Mouse (Mus musculus) ES-CJ7 (cell line): Measurements from ENCODE around the gene Grm4.

Source experiments
- DNase-seq: peaks from one replicate; pipeline ENCODE4 v3.0.0; 2011; ENCODE audit warnings: low read depth, low spot score

The Grm4 gene

DNA sequence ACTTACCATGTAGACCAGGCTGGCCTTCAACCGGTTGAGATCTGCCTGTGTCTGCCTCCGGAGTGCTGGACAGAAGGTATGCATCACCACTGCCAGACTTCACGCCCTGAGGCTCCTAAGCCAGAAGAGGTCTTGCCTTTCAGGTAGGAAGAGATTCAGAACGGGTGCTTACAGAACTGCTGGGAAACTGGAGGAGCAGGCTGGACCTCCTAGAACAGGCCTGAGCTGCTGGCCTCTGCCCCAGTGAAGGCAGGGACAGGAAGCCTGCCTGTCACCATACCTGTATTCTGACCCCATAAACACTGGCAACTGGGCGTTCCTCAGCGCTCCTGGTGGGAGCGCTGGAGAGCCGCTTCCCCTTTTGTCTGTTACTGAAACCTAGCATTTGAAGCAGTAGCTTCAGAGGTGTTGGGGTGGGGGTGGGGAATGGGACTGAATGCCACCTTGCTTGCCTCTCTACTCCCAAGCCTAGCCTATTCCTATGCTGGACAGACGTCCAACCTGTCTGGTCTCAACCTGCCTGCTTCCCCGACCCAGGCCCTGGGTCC, 30.3 kb upstream of the Grm4 start:
- peak; percentile 64 for DNase-seq

DNA sequence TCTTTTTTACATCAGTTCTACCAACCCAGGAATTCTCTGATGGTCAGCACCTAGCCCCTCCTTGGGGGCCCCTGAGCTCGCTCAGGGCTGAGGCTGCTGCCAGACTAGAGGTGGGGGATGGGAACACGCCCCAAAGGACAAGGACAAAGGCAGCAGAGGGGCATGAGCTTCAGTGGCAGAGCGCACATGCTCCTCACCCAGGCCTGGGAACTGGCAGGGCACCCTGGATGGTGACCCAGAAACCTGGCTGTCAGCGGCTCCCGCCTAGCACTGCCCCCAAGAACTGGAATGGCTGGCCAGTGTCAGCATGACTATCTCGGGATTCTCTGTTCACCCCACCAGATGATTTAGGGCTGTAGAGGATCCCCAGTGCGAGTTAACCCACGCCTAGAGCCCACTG, 28.0 kb upstream of the Grm4 start:
- no peak for DNase-seq

- DNase-seq, result no peak
Observed at GRCm38 (mm10) chr17:27547253-27547868, 26.2 kb upstream of the Grm4 start.

GRCm38 (mm10) chr17:27546574-27547085, 25.4 kb upstream of the Grm4 start:
- no peak for DNase-seq

GRCm38 (mm10) chr17:27545991-27546390, 24.8 kb upstream of the Grm4 start:
- DNase-seq, result no peak

- DNase-seq, result no peak
Observed at GRCm38 (mm10) chr17:27544551-27544950, 23.3 kb upstream of the Grm4 start.

DNA sequence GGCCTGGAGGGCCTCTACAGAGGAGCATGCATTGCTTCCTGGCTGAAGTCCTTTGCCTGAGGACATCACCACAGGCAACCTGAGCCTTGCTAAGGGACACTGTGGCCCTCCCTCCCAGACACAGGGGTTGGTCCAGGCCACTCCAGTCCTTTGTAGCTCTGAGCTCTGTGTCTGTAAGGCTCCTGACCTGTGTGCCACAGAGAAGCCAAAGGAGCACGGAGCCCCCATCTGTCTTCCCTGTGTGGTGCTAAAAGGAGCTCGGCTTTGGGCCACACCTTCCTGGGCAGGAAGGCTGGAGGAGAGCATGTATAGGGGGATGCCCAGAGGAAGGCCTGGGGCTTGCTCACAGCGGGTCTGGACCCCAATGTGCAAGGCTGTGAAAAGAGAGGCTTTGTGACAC, 20.8 kb upstream of the Grm4 start:
- DNase-seq, result no peak

DNA sequence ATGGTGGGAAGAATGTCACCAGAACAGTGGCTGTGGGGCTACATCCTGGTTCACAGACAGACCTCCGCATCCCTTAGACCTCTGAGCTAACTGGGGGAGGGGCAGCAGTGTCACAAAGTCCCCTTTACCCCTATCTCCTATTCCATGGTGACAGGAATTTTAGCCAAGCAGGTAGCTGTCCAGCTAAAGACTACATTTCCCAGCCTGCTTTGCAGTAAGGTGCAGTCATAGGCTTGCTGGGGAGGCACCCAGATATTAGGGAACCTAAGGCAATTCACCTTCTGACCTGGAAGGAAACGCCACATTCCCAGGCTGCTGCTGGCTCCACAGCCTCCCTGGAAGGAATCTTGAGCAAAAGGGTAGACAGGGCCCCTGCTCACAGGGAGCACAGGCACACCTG, 20.1 kb upstream of the Grm4 start:
- no peak for DNase-seq

GRCm38 (mm10) chr17:27534718-27535117, 13.5 kb upstream of the Grm4 start:
- DNase-seq, result peak; percentile 93

DNA sequence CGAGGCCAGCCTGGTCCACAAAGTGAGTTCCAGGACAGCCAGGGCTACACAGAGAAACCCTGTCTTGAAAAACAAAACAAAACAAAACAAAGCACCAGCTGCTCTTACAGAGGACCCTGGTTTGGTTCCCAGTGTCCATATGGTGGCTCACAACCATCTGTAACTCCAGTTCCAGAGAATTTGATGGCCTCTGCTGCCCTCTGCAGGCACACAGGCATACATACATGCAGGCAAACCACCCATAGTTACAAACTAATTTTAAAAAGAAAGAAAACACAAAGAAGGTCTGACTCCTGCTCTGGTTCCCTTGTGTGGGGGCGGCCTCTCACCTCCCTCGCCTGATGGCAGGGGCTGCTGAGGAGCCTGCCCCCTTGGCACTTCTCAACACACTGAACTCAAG, 12.2 kb upstream of the Grm4 start:
- DNase-seq, result no peak

DNA sequence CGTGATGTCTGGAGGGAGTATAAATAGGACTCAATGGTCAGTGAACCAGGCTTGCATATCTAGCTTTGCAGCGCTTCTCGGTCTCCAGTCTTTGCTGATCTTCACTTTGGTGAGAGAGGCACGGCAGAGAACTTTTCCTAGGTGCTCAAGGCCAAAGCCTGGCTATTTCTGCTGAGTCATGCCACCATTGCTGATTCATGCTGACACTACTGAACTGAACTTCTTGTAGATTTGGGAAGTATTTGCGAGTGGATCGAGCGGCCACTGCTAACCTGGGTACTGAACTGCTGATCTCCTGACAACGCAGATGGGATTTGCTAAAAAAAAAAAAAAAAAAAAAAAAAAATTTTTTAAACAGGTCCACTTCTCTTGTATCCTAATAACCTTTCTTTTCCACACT, 10.9 kb upstream of the Grm4 start:
- DNase-seq, result no peak

DNA sequence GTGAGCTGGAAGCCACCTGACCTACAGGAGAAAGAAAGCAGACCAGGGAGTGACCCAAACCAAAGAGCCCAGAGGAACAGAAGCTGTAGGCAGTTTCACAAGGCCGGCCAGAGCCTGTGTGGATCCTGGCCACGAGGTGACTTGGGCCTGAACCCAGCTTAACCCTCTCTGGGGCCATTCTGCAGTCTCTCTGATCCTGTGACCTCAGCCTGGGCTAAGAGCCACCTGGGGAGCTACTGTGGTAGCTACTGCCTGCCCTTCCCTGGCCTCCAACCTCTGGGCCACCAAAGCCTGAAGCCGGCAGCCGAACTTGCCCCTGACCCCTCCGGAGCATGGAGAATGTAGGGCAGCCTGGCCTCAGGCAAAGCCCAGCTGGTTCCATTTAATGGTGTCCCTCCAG, 7.6 kb upstream of the Grm4 start:
- no peak for DNase-seq

- DNase-seq, result no peak
Observed at GRCm38 (mm10) chr17:27528030-27528429, 6.8 kb upstream of the Grm4 start.

DNA sequence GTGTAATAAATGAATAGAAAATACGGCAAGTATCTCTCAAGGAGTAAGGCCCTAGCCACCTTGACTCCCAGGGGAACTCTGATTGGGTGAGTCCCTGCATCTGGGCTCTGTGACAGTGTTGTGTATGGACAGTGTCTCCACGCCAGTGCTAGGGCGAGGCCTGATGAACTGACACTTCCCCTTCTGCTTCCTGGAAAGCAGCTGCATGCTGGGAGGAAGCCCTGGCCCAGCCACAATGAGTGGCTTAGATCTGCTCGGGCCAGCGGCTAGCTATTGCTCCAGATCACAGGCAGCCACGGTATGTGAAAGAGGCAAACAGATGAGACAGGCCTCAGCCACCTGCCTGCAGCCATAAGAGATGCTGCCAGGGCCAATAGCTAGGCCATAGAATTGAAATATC, 6.0 kb upstream of the Grm4 start:
- no peak for DNase-seq

DNA sequence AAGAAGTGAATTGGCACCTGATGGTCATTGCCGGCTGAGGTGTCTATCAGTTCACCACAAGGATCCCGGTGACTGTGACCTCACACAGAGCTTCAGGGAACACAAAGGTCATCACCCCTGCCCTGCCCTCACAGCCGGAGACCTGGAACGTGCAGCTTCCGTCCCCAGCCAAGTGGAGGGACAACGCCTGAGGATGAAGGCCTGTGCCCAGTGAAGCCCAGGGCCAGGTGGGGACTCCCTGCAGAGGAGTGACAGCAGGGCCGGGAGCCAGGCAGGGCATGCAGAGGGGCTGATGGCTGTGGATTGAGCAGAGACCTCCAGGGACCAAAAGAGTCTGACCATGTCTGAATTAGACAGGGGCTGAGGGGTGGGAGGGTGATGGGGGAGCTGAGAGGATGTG, 1.9 kb upstream of the Grm4 start:
- DNase-seq, result no peak

GRCm38 (mm10) chr17:27520557-27520956, 646 bp downstream of the Grm4 start:
- DNase-seq, result peak; percentile 55

GRCm38 (mm10) chr17:27518700-27519595, 2.3 kb downstream of the Grm4 start:
- no peak for DNase-seq

GRCm38 (mm10) chr17:27518296-27518695, 2.9 kb downstream of the Grm4 start:
- no peak for DNase-seq

GRCm38 (mm10) chr17:27513916-27514762, 7.1 kb downstream of the Grm4 start:
- DNase-seq, result peak; percentile 40

DNA sequence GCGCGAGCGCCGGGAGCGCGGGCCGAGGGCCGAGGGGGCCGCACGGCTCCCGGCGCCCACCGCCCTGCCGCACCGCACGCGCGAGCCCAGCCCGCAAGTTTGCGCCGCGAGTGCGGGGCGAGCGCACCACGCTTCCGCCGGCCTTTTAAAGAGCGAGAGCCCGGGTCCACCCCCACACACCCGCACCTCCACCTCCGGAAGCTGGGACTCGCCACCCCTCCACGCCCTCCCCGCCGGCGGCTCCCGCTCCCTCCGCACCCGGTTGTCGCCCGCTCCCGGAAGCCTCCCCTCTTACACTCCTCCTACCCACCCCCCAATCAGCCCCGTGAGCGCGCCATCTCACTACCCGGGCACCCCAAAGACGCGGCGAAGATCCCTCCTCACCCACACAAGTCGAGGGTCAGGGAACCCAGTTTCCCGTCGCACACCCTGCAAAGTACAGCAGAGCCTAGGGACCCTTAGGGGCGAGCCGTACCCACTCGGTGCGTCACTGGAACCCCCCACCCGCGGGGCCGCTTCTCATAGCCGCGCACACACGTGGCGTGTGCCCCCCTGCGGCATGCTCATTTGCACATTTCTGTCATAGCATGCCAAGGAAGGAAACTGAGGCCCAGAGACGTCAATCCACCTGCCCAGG, 7.8 kb downstream of the Grm4 start:
- no peak for DNase-seq

DNA sequence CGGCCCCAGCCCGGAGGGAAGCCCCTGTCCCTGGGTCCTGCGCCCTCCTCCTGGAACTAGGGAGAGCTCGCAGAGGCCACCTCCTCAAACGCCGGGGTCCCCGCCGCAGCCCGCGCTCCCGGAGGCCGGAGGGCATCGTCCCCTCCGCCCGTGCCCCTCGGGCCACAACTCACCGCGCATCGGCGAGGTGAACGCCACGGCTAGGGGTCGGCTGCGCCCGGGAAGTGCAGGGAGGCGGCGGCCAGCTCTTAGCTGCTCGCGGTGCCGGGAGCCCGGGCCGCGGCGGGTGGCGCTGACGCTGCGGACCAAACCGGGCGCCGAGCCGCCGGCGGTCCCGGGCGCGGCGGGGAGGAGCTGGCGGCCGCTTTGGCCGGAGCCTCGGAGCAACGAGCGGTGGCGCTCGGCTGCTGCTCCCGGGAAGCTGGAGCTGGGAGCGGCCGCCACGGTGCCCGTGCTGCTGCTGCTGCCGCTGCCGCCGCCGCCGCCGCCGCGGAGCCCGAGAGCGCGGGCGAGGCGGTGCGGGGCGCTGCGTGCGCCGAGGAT, 8.5 kb downstream of the Grm4 start:
- no peak for DNase-seq
